Mouse (Mus musculus) heart, adult 9 months (tissue): ENCODE measurements around the gene Cmtm2b.

Source experiments
- DNase-seq, 2 experiments: peaks; one replicate each; pipeline ENCODE4 v3.0.0; 2022; ENCODE audit warnings: low spot score in 2 of 2

Gene Cmtm2b

DNA sequence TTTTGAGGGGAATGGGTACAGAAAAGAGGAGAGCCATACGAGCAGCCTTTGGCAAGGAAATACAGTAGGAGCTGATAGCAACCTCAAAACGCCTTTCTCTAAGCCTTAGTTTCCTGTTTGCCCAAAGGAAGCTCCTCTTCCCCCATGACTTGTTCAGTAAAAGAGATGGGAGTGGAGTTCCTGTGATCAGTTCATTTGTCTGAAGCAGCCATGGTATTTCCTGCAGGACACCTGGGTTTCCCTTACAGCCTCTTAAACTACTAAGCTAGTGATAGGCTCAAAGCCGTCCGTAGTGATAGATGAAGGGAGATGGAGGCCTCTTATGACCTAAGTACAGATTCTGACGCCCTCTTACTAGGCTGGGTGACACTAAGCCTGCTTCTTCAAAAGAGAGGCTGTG lies 20.4 kb downstream of the Cmtm2b start:
- DNase-seq, result no peak

DNA sequence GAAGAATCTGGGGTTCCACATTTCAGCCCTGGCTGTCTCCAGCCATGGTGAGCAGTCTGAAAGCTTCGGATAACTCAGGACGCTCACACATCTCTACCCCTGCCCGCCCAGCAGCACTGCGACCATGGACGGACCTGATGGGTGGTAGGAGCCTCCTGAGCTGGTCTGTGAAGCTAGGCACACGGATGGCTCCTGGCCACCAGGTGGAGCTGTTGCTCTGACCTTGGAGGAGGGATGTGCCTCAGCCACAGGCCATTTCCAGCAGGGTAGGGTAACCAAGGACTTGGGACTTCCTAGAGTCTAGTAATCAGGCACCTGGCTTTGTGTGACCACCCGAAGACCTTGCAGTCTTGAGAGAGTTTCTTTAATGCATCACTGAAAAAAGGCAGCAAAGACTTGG lies 21.9 kb downstream of the Cmtm2b start:
- DNase-seq, result peak; percentile 72 to 79

DNA sequence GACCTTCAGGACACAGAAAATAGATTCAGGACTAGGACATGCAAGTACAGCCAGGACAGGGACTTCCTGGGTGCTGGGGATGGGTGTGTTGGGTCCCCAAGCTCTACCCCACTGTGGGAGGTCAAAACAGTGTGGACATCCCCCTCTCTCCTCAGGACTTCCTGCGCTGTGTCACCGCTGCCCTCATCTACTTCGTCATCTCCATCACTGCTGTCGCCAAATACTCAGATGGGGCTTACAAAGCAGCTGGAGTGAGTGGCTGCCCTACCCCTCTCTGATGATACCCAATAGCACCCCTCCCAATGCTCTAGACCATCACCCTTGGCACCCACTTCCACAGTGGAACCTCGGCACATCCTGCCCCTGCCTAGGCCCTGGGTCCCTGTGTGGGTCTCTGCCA lies 22.6 kb downstream of the Cmtm2b start:
- no peak for DNase-seq

DNA sequence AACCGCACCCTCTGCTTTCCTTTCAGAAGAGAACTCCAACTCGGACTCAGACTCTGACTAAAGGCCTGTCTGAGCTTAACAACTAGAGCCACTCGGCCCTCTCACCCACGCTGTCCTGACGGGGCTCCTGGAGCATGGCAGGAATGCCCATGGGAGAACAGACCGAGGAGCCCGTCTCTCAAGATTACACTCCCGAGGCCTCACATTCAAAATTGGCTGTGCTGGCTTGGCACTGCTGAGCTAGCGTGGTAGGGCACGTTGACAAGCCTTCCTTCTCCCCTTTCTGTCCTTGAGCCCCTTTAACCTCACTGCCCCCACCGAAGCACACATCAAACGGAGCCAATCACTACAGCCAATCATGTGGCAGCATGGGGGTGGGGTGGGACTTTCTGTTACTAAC lies 24.7 kb downstream of the Cmtm2b start:
- DNase-seq, result no peak

DNA sequence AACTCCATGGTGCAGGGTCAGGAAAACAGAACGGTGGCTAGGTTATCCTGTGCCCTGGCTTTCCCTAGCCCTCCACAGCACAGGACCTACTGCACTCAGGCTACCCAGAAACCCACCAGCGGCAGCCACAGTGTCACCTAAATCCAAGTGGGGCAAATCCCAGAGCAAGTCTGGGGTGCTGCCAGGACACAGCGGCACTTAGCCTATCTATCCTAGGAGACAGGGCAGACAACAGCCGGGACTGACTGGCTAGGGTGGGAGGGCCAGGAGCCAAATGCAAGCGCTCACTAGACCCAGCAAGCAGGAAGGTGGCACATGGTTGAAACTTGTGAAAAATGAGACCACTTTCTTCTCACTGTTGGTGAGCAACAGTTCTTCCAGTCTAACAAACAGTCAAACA lies 26.9 kb downstream of the Cmtm2b start:
- peak; percentile 18 to 35 for DNase-seq

DNA sequence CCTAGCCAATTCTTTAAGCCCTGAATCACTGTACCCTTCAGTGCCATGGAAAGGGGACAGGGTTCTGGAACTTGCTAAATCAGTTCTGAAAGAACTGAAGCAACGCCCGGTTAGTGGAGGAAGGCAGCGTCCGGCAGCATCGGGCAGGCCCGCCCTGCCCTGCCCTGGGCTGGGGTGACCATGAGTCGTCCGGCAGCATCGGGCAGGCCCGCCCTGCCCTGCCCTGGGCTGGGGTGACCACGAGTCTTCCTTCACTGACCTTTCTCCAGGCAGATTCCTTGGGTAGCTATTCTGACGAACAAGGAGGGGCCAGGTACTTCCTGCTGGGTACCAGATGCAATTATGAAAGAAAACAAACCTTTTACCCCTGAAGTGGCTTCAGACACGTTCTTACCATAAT lies 28.0 kb downstream of the Cmtm2b start:
- no peak for DNase-seq

DNA sequence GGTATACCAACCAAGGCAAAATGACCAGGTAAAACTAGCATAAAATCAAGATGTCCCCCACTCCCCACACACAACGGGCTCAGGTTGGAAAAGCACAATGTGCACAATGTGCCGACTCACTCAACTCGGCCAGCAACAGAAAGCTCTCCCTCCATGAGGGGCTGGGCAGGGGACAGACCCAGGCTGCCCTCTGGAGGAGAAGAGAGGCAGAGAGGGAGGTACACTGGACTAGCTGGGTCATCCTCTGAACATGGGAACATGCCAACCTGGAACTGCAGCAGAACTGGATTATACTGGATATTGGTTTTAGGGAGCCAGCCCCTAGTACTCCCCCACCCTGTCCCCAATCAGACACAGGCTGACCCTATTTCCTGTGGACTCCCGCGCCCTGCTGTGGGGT lies 31.2 kb downstream of the Cmtm2b start:
- no peak for DNase-seq

DNA sequence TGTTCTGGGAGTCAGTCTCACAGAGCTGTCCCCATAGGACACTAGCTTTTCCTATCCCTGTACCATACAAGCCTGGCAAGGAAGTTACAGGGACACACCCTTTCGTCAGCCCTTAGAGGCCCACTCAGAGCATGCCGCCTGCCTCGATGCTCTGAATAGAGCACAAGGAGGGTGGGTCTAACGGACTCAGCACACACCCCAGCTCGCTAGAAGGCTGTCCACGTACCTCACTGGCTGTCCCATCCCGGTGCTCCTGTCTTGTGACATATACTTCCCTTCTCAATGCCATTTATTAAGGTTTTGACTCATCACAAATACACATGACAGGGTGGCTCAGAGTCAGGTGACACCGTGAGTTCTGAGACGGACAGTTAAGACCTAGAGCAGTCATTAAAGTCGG lies 32.5 kb downstream of the Cmtm2b start:
- DNase-seq, result no peak

DNA sequence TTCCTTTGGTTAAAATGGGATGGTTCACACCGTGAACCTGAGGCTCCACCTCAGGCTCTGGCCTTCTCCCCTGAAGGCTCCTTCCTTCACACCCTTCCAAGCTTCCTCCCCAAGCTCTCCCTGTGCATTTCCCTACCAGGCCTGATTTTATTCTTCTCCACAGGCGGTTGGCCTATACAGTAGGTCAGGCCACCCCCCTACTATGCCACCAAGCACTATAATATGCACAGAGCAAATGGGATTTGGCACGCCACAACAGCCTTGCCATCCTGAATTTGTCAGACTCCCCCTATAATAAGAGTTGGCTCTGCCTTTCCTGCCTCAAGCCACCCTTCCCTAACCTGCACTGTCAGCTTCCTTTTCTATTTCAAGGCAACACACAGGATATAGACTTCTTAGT lies 36.6 kb downstream of the Cmtm2b start:
- DNase-seq, result no peak

DNA sequence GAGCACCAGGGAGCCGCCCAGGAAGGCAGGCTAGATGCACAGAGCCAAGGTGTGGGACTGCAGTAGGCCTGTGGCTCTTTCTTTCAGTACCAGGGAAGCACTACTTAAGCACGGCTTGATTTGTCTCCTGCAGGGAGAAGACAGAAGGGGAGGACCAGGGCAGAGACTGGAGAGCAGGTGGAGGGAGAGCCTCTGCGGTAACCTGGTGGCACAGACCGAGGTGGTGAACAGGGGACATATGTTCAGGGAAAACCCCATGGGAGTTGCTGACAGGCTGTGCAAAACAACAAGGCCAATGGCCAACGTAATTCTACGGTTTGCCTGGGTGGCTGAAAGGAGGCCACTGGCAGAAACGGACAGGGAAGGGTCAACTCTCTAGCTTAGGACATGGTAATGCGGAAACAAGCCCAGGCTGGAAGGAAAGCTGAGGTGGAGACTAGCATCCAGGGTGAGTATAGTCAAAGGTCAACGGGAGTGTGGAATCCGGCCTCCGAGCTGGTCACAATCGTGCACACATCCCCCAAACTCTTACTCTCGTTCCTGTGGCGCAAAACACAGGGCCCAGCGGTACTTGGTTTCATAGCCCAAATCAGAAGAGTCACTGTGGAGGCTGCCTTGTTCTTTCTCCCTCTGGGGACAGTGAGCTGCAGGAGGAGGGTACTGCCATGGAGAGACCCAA lies 37.9 kb downstream of the Cmtm2b start:
- DNase-seq, result no peak

DNA sequence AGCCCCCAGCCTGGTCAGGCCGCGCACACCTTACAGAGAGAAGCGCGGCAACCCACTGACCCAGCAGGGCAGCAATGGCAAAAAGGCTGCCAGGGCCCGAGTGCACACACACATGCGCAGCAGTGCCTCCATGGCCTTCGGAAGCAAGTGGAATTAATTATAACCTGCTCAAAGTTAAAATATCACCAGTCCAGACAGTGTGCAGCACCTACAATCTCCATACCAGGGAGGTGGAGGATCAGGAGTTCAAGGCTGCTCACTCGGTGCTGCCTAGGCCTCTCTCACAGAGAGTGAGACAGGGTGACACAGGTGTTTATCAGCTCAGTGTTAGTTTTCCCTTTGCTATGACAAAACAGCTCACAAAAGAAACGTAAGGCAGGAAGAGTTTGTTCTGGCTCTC lies 43.7 kb downstream of the Cmtm2b start:
- DNase-seq, result no peak

DNA sequence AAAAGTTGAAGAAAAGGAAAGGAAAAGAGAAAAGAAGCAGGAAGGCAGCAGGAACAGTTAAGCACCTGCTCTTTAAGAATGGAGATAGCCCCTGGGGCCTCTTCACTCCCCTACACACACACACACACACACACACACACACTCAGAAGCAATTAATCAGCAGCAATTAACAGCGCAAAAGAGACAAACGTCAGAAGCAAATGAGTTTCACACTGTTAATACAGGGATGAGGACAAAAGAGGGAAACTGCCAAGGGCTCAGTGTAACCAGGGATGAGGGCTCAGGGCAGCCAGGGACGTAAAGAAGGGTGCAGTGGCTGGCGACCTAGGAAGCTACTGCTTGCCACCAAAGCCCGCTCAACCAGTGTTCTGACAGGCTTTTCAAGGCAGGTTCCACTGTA lies 45.4 kb downstream of the Cmtm2b start:
- DNase-seq, result no peak

DNA sequence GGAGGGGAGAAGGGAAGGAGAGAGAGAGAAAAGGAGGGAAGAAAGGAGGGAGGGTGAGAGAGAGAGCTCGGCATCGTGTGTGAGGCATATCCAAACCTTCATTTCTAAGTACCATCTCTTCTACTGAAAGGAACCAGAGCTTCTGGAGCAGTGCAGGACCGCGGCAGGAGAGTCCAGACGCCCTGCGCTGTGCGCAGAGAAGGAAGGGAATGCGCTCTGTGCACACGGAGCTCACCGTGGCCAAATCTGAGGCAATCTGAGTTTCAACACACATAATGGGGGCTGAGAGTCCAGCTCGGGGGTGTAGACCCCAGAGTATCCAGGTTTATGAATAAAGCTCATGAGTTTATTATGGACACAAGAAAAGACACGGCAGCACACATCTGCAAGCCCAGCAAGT lies 47.6 kb downstream of the Cmtm2b start:
- DNase-seq, result no peak

DNA sequence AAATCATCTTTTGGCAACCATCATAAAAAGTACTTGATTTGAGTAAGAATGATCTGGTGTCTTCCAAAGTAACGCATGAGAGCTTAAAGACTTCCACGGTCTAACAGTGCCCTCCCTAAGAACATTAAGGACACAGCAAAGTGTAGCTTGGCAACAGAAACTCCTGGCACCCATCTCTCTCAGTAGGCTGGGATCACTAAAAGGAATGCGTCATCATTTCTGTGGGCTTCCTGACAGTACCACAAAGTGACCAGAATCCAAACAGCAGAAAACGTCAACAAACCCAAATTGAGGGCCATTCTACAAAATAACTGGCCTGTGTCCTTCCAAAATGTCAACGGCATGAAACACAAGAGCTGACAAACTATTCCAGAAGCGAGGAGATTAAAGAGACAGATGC lies 48.0 kb downstream of the Cmtm2b start:
- peak; percentile 32 to 39 for DNase-seq

DNA sequence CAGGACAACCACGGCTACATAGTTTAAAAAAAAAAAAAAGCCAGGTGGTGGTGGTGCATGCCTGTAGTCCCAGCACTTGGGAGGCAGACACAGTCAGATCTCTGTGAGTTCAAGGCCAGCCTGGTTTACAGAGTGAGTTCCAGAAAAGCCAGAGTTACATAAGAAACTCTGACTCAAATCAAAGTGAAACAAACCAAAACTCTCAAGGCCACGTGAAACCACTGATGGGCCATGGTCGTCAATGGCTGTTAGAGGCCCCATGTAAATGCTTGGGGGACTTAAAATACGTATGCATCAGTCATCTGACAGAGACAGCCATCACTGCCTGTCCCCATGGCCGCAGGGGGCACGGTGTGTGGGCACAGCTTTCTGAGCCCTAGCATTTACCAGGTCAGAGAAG lies 49.1 kb downstream of the Cmtm2b start:
- DNase-seq, result no peak

DNA sequence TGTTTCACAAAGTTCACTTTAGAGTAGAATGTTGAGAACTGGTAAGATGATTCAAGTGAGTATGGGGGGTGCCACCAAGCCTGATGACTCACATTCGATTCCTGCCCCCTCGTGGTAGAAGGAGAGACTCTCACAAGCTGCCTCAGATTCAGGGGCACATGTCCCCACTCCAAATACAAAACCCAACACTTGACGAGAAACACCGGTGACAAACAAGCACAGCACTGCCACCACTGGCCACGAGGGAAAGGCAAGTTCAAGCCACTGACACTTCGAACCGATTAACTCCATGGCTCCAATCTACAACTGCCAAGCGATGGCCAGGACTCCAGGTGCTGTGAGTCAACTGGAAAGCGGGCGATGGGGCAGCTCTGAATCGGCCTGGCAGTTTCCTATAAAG lies 51.7 kb downstream of the Cmtm2b start:
- DNase-seq, result no peak

DNA sequence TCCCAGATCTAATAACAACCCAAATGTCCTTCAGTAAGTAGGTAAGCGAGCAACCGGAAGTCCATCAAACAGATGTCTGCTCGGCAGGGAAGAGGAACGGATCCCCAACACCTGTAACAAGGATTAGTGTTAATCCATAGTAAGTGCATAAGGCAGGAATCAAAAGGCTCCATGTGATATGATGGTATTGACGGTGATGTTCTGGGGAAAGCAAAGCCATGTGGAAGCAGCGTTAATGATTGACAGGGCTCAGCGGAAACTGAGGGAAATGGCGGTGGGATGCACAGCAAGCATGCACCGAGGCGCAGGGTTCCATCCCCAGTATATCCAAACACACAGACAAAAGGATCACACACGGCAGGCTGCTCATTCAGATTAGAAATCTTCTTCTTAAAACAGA lies 52.2 kb downstream of the Cmtm2b start:
- DNase-seq, result no peak

DNA sequence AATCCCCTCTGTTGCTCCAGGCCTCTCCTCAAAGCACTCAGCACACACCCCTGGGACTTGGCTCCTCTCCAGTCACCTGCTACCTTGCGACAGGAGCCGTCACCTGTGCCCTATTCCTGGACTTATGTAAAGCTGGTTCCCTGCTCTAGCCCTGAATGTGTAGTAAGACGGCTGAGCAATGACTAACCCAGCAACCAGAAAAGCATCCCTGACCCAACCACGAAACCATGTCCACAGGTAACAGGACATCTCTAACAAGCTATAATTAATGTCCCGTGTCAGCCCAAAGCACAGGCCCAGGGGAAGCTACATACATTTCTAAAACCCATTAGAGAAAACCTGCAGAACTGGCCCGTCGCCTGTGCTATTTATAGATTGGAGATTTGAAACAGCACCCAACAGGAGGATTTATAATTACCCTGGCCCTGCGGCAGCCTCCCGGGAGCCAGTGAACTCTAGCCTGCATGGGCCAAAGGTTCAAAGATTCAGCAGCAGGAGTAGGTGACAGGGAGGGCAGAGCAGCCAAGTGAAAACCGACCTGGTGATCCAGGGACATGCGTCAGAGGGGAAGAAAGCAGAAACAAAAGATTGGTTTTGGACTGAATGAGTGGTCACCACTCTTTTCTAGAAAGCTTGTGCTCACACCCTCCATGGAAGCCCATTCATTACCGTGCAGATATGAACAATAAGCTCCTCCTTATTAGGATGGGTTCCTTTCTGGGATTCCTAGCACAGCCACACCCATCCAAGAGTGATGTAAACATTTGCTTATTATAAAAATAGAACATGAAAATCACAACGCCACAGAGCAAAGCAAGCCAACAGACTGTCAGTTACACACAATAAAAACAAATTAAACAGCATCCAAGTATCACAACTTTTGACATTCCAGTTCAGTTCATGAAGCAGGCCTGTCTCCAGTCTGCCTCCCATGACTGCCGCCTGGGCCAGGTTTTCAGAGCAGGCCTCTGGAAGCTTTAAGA lies 53.1 kb downstream of the Cmtm2b start:
- DNase-seq, result peak; percentile 53 to 58

DNA sequence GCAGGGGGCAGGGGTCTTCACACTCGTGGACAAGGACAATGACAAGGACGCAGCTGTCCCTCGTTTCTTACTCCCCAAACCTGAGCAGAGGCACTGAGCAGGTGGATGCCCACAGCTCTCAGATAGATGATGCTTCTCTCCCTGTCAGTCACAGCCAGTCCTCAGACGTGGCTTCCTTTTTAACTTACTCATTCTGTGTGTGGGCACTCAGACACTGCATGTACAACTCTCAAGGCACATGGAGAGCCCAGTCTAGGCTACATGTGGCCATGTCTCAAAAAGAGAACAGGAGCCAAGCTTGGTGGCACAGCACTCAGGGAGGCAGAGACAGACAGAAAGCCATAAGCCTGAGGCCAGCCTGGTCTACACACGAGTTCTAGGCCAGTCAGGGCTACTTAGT lies 53.9 kb downstream of the Cmtm2b start:
- DNase-seq, result no peak

DNA sequence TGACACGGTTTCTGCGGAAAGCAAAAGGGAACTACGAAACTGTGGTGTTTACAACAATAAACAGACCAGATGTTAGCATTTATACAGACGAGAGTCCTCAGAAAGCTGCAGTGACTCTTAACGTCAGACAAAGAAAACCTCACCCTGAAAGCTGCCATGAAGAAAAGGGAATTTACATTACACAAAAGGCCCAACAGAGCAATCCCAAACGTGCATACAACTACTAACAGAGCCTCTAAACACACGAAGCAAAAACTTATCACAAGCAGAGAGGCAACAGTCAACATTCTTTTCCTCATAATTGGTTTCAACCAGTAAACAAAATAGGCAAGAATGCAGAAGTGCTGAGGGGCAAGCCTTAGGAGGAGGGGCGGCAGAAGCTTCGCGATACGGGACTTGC lies 54.6 kb downstream of the Cmtm2b start:
- no peak for DNase-seq

DNA sequence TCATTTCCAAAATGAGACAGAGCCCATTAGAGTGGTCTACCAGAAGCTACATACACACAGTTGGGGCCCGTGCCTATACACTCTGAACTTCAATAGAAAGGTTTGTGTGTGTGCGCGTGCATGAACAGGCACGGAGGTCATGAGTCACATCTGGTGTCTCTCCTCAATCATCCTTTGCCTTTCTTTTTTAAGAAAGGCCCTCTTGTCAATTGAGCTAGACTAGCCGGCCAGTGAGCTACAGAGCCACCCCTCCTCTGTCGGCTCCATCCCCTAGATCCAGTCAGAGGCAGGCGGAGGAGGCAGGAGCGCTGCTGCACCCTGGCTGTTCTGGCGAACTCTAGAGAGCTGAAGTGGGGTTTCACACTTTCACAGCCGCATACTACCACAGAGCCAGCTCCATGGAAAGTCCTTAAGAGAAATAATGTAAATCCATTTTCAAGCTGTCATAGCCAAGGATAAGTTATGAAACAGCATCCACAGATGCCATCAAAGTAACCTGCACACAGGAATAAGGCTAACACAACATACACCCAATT lies 57.3 kb downstream of the Cmtm2b start:
- no peak for DNase-seq

DNA sequence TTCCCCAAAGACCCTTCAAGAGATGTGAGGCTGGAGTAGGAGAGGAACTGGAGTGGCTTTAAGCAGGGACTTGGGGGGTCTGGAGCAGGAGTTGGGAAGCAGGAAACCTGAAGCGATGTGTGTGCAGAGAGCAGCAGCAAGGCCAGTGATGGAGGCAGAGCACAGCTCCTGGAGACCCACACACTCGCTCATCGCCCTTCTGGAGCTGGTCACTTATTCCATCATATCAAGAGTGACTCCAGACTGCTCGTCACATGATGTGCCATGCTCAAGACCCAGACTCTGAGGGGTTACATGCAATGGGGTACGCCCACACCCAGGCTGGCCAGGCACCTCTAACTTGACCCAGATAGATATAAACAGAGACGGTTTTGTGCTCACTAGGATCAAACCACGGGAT lies 58.2 kb downstream of the Cmtm2b start:
- DNase-seq, result no peak
